Mouse (Mus musculus) forebrain, embryonic 10.5 days (tissue): ENCODE data around the gene Ugt1a9. TPM values are rescaled to one million over a fixed set of nuclear protein-coding genes. Genes with fewer than 3 reads are reported as not detected.
"Not testable (repeated sequence)": the region's sequence is repeated elsewhere in the genome, so short reads cannot be mapped to it uniquely, and the experiment has no call there.

Source experiments
- DNase-seq: peaks from one replicate; pipeline ENCODE4 v3.0.0-alpha.2; 2017; ENCODE audit warnings: low spot score; ENCODE audit errors: extremely low spot score
- H3K27ac ChIP-seq: fragments of 300-500 bp; sonication (generic); 2 replicates; pipeline ENCODE4 v1.5.1; 2016; ENCODE audit warnings: mild to moderate bottlenecking
- H3K27me3 ChIP-seq: fragments of 300-500 bp; sonication (generic); 2 replicates; pipeline ENCODE4 v1.6.1; 2016; ENCODE audit warnings: mild to moderate bottlenecking; ENCODE audit not compliant: poor library complexity, severe bottlenecking
- H3K36me3 ChIP-seq: fragments of 300-500 bp; sonication (generic); replicated peaks from 2 replicates; pipeline ENCODE4 v1.6.1; 2016; ENCODE audit warnings: mild to moderate bottlenecking, moderate library complexity
- H3K4me1 ChIP-seq: fragments of 300-500 bp; sonication (generic); 2 replicates; pipeline ENCODE4 v1.6.1; 2016
- H3K4me3 ChIP-seq: fragments of 300-500 bp; sonication (generic); 2 replicates; pipeline ENCODE4 v1.5.1; 2016; ENCODE audit warnings: mild to moderate bottlenecking, moderate library complexity
- H3K9me3 ChIP-seq: fragments of 300-500 bp; sonication (generic); 2 replicates; pipeline ENCODE4 v1.6.1; 2016; ENCODE audit warnings: mild to moderate bottlenecking, moderate library complexity
- WGBS: fragments of 180-500 bp; shearing (Covaris S2); methylation state at CpG from one replicate; pipeline ENCODE4 v1.1.7; 2016; 5-methylcytosine and 5-hydroxymethylcytosine counted together
- polyA plus RNA-seq: library from polyadenylated mRNA; unstranded; fragments of >200 nt; fragmentation: Nextera tagmentation; extraction: Ambion mirVana; gene quantifications from 2 replicates; pipeline ENCODE4 v1.2.1, GENCODE M21; 2016

The Ugt1a9 gene
- polyA plus RNA-seq, 1 experiment from 2014 or later: not detected

GRCm38 (mm10) chr1:88150133-88150532 lies 79.5 kb downstream of the Ugt1a9 start:
- not testable (repeated sequence) for H3K27me3 ChIP-seq, H3K9me3 ChIP-seq, H3K27ac ChIP-seq, H3K4me3 ChIP-seq, H3K4me1 ChIP-seq, DNase-seq, H3K36me3 ChIP-seq
- whole genome bisulfite sequencing: 83% methylated on average over 2 of the region's 2 CpGs

GRCm38 (mm10) chr1:88158430-88158829 lies 87.8 kb downstream of the Ugt1a9 start:
- Histone ChIP-seq H3K27ac (no peak overlapping the region), H3K36me3 (no peaks in the 10 kb centered on the region), H3K4me1 (no peaks in the 10 kb centered on the region), H3K4me3 (no peak overlapping the region), H3K27me3 (no peaks in the 10 kb centered on the region), H3K9me3 (no peaks in the 10 kb centered on the region)
- DNase-seq: no peak
- 87% methylated on average over 2 of the region's 2 CpGs for WGBS

- no peaks in the 10 kb centered on the region for H3K27me3 ChIP-seq
- H3K4me3 ChIP-seq: no peak within 1 kb of the TSS
- no peaks in the 10 kb centered on the region; the same call in 1 of the 2 replicates for H3K9me3 ChIP-seq
- no peak for DNase-seq
- no peak within 1 kb of the TSS for H3K27ac ChIP-seq
- 74% methylated on average over 5 of the region's 5 CpGs for WGBS
- no peaks in the 10 kb centered on the region for H3K4me1 ChIP-seq
- no peaks in the 10 kb centered on the region for H3K36me3 ChIP-seq
Measured at GRCm38 (mm10) chr1:88165711-88166110, 95.1 kb downstream of the Ugt1a9 start, which contains the start of gene Ugt1a5. Gene Ugt1a5, plus strand, starts transcription at chr1:88166012.

GRCm38 (mm10) chr1:88172190-88172589 lies 101.6 kb downstream of the Ugt1a9 start:
- H3K4me1 ChIP-seq, H3K36me3 ChIP-seq, DNase-seq, H3K27me3 ChIP-seq, H3K27ac ChIP-seq, H3K4me3 ChIP-seq: not testable (repeated sequence)
- WGBS: 83% methylated on average over 7 of the region's 7 CpGs
- H3K9me3 ChIP-seq: peaks cover 15% of the 10 kb centered on the region

GRCm38 (mm10) chr1:88179657-88180056 lies 109.1 kb downstream of the Ugt1a9 start:
- Histone ChIP-seq H3K27ac (no peak overlapping the region), H3K4me3 (no peak overlapping the region), H3K36me3 (no peaks in the 10 kb centered on the region), H3K27me3 (no peaks in the 10 kb centered on the region), H3K4me1 (no peaks in the 10 kb centered on the region), H3K9me3 (peaks cover 27% of the 10 kb centered on the region)
- 89% methylated on average over 1 of the region's 1 CpGs for WGBS
- no peak for DNase-seq

- Histone ChIP-seq H3K27me3 (no peaks in the 10 kb centered on the region), H3K4me1 (no peaks in the 10 kb centered on the region), H3K36me3 (no peaks in the 10 kb centered on the region), H3K9me3 (no peaks in the 10 kb centered on the region; the same call in 1 of the 2 replicates), H3K4me3 (no peak overlapping the region), H3K27ac (no peak overlapping the region)
- WGBS: 90% methylated on average over 5 of the region's 5 CpGs
- DNase-seq: no peak
Measured at GRCm38 (mm10) chr1:88186325-88186935, 115.8 kb downstream of the Ugt1a9 start.

- H3K27me3 ChIP-seq: no peaks in the 10 kb centered on the region
- H3K9me3 ChIP-seq: no peaks in the 10 kb centered on the region; the same call in 1 of the 2 replicates
- no peak overlapping the region for H3K27ac ChIP-seq
- no peak for DNase-seq
- no peaks in the 10 kb centered on the region for H3K4me1 ChIP-seq
- no peak overlapping the region for H3K4me3 ChIP-seq
- 70% methylated on average over 3 of the region's 3 CpGs for WGBS
- H3K36me3 ChIP-seq: no peaks in the 10 kb centered on the region
Measured at GRCm38 (mm10) chr1:88192136-88192535, 121.5 kb downstream of the Ugt1a9 start.

GRCm38 (mm10) chr1:88195687-88196086 lies 125.1 kb downstream of the Ugt1a9 start:
- Histone ChIP-seq H3K4me3 (no peak overlapping the region), H3K36me3 (no peaks in the 10 kb centered on the region), H3K9me3 (no peaks in the 10 kb centered on the region), H3K27me3 (no peaks in the 10 kb centered on the region), H3K4me1 (no peaks in the 10 kb centered on the region), H3K27ac (no peak overlapping the region)
- 84% methylated on average over 1 of the region's 1 CpGs for WGBS
- no peak for DNase-seq

- H3K27me3 ChIP-seq: no peaks in the 10 kb centered on the region
- H3K27ac ChIP-seq: no peak overlapping the region
- DNase-seq: no peak
- WGBS: 86% methylated on average over 3 of the region's 3 CpGs
- H3K36me3 ChIP-seq: no peaks in the 10 kb centered on the region
- H3K9me3 ChIP-seq: no peaks in the 10 kb centered on the region
- no peak overlapping the region for H3K4me3 ChIP-seq
- no peaks in the 10 kb centered on the region for H3K4me1 ChIP-seq
Measured at GRCm38 (mm10) chr1:88197443-88197842, 126.8 kb downstream of the Ugt1a9 start.

GRCm38 (mm10) chr1:88199996-88200395 lies 129.4 kb downstream of the Ugt1a9 start:
- DNase-seq: no peak
- Histone ChIP-seq H3K36me3 (no peaks in the 10 kb centered on the region; the same call in none of the 2 replicates), H3K27me3 (peaks cover 10% of the 10 kb centered on the region), H3K27ac (no peak overlapping the region), H3K9me3 (peaks cover 21% of the 10 kb centered on the region), H3K4me3 (no peak overlapping the region), H3K4me1 (peaks cover under 1% of the 10 kb centered on the region)
- WGBS: 73% methylated on average over 2 of the region's 2 CpGs

- WGBS: 85% methylated on average over 7 of the region's 7 CpGs
- Histone ChIP-seq H3K27me3 (peaks cover 12% of the 10 kb centered on the region), H3K36me3 (no peaks in the 10 kb centered on the region; the same call in none of the 2 replicates), H3K9me3 (peaks cover 25% of the 10 kb centered on the region), H3K4me1 (peaks cover 6% of the 10 kb centered on the region), H3K27ac (no peak within 1 kb of the TSS), H3K4me3 (no peak within 1 kb of the TSS)
- no peak for DNase-seq
Measured at GRCm38 (mm10) chr1:88200456-88200855, 129.9 kb downstream of the Ugt1a9 start, which contains the start of gene Ugt1a2. Gene Ugt1a2, plus strand, starts transcription at chr1:88200601.

- DNase-seq: peak; percentile 85
- peak within 1 kb of the TSS; percentile 83 for H3K27ac ChIP-seq
- 5% methylated on average over 62 of the region's 62 CpGs for WGBS
- H3K36me3 ChIP-seq: no peaks in the 10 kb centered on the region; the same call in none of the 2 replicates
- peaks cover 11% of the 10 kb centered on the region for H3K4me1 ChIP-seq
- peaks cover 27% of the 10 kb centered on the region for H3K9me3 ChIP-seq
- H3K27me3 ChIP-seq: peaks cover 26% of the 10 kb centered on the region
- H3K4me3 ChIP-seq: peak within 1 kb of the TSS; percentile 56
Measured at GRCm38 (mm10) chr1:88205294-88205922, 134.8 kb downstream of the Ugt1a9 start, which contains the start of gene Dnajb3. Gene Dnajb3, minus strand, starts transcription at chr1:88205782.

- no peak for DNase-seq
- Histone ChIP-seq H3K9me3 (peaks cover 35% of the 10 kb centered on the region), H3K27me3 (peaks cover 26% of the 10 kb centered on the region), H3K4me1 (peaks cover 11% of the 10 kb centered on the region), H3K4me3 (no peak overlapping the region), H3K36me3 (no peaks in the 10 kb centered on the region; the same call in none of the 2 replicates), H3K27ac (no peak overlapping the region)
- 81% methylated on average over 2 of the region's 2 CpGs for WGBS
Measured at GRCm38 (mm10) chr1:88206843-88207479, 136.4 kb downstream of the Ugt1a9 start.
